Mouse (Mus musculus) induced T-regulatory cell, adult 2 months (primary cell): ENCODE results near the gene Ptpre.
"Not testable (repeated sequence)": the region's sequence is repeated elsewhere in the genome, so short reads cannot be mapped to it uniquely, and the experiment has no call there.

ENCODE experiments used
- DNase-seq: peaks from one replicate; pipeline ENCODE4 v3.0.0-alpha.2; 2012; ENCODE audit warnings: low read depth

The Ptpre gene

DNA sequence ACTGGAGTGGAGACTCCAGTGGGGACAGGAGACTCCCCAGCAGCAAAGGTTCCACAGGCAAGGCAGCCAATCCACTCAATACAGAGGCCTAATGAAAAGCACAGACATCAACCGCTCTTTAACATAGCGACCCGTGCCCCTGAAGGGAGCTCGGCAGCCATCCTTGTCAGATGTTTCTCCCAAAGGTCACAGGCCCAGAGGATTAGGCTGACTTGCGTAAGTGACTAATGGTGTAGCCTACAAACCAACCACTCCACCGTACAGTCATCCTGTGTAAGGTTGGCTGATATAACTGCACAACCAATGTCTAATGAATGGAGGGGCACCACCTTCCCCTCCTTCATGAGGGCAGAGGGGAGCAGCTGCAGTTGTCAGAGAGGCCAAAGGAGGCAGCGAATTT lies 152.1 kb downstream of the Ptpre start:
- no peak for DNase-seq

DNA sequence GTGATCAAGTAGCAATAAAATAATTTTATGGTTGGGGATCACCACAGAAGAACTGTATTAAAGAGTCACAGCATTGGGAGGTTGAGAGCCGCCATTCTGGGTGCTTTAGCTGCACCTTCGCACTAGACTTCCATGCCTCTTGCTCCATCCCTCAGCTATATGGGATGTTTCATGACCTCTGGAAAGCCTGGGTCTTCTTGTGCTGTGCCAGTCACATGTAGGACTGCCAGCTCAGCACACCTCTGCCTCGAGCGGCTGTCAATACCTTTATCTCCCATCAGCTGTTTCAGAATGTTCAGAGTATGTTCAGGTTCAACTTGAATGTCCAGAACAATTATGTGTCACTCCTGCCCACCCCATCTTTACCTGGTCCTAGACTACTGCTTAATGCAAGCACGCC lies 154.7 kb downstream of the Ptpre start:
- no peak for DNase-seq

DNA sequence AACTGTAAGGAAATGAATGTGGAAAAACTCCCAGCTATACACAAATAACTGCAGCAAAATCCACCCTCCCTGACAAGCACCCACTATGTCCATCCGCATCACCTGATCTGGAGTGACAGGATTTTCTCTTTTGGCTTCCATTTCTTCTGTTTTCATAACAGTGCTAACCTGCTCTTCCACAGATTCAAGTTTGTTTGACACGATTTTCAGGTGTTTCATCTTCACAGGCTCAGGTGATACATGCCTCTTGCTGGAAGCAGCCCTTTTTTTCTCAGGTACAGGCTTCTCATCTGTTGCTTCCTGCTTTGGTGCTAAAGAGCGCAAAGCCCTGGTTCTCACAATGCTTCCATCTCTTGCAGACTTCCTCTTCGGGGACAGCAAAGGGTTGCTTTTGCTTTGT lies 156.8 kb downstream of the Ptpre start:
- DNase-seq, result no peak

DNA sequence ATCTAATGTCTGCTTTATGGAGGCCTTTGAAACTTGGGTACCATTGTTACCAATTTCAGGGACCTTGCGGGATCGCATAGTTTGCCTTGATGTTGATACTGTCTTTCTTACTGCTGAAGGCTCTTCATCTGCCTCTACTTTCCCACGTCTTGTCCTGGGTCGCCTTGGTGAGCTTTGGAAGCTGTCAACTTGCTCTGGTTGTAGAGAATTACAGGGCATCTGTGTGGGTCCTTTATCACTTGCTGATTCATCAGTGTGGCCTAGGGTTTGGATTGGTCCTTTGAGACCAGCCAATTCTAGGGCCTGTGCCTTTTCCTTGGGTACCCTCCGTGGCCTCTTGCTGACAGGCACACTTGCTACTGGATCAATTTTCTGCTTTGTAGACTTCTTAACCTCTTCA lies 157.5 kb downstream of the Ptpre start:
- no peak for DNase-seq

DNA sequence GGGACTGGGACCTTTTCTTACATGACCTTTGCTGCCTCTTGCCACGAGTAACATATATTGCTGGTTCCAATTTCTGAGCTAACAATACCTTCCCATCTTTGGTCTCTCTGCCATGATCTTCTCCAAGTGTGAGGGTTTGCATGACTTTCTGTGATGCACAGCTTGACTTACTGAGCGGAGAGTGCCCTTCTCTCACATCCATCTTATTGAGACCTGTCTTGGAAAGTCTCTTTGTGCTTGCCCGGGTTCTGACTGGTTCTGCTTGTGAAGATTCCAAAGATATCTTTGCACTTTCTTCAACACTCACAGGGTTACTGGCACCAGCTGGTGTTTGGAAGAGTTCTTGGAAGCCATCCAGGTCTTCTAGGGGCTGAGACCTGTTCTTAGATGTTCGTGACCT lies 158.8 kb downstream of the Ptpre start:
- no peak for DNase-seq

DNA sequence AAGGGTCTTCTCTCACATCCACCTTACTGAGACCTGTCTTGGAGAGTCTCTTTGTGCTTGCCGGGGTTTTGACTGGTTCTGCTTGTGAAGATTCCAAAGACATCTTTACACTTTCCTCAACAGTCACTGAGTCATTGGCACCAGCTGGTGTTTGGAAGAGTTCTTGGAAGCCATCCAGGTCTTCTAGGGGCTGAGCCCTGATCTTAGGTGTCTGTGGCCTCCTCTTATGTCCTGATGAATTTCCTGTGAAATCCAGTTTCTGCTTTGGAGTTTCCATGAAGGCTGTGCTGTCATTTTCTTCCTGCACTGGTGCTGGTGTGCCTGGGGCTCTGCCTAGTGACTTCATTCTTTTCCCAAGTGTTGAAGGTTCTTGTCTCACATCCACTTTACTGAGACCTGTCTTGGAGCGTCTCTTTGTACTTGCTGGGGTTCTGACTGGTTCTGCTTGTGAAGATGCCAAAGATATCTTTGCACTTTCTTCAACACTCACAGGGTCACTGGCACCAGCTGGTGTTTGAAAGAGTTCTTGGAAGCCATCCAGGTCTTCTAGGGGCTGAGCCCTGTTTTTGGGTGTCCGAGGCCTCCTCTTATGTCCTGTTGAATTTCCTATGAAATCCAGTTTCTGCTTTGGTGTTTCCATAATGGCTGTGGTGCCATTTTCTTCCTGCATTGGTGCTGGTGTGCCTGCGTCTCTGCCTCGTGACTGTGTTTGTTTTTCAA lies 159.9 kb downstream of the Ptpre start:
- not testable (repeated sequence) for DNase-seq

DNA sequence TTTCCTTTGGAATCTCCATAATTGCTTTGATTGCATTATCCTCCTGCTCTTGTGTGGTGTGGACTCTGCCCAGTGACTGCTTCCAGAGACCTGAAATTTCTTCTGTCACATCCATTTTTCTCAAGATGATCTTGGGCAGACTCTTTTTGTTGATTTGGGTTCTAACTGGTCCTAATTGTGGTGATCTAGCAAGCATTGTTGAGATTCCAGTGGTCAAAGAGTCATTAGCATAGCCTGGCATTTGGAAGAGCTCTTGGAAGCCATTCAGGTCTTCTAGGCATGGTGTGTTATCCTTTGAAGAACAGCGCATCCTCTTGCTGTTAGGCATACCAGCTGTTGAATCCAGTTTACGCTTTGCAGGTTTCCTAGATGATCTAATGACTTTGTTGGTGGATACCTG lies 161.1 kb downstream of the Ptpre start:
- no peak for DNase-seq

DNA sequence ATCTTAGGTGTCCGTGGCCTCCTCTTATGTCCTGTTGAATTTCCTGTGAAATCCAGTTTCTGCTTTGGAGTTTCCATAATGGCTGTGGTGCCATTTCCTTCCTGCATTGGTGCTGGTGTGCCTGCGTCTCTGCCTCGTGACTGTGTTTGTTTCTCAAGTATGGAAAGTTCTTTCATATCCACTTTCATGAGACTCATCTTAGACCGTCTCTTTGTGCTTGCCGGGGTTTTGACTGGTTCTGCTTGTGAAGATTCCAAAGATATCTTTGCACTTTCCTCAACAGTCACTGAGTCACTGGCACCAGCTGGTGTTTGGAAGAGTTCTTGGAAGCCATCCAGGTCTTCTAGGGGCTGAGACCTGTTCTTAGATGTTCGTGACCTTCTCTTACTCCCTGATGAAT lies 162.1 kb downstream of the Ptpre start:
- not testable (repeated sequence) for DNase-seq

DNA sequence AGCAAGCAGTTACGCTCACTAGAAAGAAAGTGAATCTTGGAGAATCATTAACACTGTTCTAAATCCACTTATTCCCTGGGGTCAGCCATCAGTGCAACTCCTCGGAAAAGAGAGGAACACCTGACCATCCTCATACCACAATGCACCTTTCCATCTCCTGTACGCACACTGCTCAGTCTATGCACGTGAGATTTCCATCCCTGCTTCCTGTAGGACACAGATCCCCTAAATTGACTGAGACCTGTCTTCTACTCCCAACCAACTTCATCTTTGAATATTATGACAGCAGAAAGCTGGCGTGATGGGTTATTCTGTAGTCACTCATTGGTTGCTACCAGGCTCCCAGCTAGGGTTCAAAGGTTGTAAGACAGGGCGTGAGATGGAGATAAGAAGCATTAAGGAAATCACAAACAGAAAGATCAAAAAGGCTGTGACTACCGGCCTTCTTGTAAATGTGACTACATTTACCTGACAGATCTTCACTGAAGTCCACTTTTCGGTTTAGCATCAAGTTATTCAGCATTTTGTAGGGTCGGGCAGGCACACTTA lies 166.4 kb downstream of the Ptpre start:
- no peak for DNase-seq

DNA sequence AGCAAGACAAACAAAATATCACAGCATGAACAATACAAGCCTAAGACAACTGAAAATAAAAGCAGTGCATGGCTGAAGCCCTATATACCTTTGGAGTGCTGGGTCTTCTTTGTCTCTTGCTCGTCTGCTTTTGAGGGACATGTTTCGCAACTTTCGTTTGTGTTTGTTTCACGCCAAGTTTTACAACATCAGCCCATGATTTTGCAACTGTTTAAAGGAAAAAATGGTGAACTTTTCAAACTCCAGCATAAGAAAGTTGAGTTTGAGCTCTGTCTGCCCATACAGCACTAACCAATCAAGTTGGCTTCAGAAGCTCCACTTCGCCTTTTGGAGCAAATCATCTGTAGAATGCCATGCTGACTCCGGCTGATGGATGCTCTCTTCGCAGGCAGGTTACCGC lies 167.0 kb downstream of the Ptpre start:
- no peak for DNase-seq

DNA sequence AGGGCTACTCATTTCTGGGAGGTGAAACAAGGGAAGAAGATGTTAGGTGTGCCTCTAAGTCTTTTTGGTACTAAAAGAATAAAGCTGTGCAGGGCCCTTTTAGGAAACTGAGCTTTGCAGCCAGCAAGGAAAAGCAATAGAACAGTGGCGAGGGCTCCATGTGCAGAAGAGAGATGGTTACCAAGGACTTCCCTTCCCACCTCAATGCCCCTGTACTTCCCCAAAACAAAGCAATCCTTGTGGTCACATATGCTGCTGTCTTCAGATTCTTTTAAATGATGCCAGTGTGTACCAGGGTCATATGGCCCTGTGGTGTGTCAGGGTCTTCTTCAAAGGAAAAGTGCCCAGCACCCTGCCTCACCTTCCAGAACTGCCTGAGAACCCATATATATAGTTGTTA lies 167.8 kb downstream of the Ptpre start:
- DNase-seq, result no peak

DNA sequence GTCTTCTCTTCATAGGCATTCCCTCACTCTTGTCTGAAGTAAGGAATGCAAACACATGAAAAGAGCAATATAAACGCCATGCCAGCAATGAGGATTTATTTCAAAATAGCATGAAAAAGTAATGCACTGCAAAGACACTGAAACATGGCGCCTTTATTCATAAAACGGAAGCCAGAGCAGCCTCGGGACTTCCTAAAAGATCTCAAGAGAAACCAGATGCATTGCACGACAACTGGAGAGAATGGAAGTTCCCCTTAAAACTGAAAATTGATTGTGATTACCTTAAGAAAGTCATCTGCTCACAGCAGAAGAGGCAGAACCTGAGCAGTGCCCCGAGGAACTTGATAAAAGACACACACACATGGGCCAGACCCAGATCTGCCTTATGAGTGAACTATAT lies 168.5 kb downstream of the Ptpre start:
- no peak for DNase-seq

DNA sequence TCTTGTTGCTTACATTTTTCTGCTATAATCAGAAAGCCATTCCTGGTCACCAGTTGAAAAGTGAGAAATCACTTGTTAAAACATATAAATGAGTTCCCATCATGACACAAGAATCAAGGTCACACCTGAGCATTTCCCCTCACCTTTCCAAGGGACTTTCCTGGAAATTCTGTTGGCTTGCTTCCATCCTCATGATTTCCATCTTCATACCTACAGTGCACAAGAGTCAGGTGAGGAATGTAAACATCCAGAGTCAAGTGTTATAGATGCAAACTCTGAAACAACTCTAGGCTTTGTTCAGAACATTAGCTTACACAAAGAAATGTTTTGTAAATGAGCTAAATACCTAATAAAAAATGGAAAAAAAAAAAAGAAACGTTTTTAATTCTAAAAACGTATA lies 173.4 kb downstream of the Ptpre start:
- no peak for DNase-seq

DNA sequence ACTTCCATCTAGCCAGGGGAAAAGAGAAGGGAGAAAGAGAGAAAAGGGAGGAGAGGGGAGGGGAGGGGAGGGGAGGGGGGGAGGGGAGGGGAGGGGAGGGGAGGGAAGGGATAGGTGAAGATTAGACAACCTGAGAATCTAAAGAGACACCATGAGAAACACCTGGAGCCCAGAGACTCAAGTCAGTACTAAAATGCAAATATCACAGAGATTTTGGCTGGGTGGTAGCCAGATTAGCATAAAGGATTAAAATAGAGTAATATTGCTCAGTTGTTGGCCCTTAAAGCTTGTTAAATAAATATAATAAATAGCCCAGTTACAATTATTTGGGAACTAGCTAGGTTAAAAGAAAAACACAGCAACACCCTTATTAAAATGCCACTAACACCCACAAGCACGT lies 175.3 kb downstream of the Ptpre start:
- no peak for DNase-seq

DNA sequence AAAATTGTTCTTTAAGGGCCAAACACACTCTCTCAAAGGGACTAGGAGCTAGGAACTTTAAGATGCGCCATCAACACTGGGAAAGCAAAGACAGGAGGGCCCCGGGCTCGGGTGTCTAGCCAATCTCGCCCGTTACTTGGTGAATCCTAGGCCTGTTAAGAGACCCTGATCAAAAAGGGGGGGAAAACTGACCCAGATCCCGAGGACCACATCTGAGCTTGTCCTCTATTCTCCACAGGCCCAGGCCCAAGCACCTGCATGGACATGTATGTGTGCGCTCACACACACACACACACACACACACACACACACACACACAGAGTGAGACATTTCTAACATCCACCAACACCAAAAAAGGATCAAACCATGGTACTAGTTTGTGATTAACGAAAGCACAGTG lies 176.0 kb downstream of the Ptpre start:
- no peak for DNase-seq

DNA sequence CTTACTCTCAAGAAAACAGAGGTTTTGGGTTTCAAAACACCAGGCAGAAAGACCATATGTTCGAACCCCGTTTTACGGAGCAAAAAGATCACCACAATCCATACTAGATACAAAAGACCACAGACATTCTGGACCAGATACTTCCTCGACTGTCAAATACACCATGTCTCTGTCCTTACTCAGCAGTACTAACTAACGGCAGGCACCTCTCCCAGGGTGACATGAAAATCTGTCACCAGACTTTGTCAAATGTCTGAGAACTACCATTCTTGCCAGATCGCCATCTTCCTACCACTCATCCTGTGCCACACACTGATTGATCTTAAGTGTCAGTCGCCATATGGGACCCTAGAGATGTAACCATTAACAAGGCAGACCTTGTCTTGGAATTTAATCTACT lies 177.9 kb downstream of the Ptpre start:
- DNase-seq, result peak; percentile 50

DNA sequence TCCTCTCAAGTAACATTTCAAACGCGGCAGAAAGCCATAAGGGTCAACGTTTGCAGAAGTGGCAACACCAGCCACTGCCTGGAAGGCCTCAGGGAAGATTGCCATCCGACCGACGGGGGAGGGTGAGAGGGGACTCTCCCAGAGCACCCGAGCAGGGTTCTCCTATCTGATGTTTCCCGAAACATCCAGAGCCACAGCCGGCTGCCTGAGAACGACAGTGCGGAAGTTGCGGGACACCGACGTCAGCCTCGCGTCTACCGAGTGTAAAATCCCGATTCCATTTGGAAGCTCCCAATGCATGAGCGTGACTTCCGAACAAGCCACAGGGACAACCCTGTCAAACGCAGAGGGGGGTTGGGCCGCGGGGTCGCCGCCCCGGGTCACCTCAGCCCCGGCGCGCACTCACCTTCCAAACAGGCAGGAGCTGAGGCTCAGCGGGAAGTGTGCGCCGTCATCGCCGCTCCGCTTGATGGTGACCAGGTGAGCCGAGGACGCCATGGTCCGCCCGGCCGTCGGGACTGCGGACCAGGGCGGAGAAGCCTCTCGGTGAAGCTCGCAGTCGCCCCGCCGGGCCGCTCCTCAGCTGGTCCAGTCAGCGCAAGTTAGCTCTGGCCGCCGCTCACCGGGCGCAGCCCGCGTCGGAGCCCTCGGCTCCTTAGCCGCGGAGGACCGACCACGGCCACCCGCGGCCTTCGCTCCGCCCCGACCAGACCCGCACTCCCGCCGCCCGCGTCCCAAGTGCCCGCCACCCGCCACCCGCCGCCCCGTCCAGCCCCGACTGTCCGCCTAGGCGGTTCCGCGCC lies 178.6 kb downstream of the Ptpre start, which contains the start of gene Mki67:
TSS of gene Mki67 (minus strand) at position 720 of the 803 bp plus-strand sequence.
- peak; percentile 70 for DNase-seq

DNA sequence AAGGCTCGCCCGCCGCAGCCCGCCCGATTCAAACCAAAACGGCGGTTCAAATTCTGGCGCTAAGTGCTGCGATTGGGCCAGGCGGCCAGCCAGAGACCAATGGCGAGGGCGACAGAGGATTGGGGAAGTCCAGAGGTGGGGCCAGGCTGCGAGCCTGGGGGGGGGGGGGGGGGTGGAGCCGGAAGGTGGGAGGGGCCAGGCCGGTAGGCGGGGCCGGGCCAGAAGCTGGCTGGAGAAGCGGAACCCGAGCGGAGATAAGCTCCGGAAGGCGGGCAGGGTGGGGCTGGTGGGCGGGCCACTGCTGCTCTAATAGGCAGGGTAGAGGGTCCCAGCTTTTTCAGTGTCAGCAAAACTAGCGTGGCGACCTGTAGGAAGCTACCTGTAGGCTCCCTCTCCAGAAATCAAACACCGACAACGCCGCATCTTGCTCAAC lies 179.2 kb downstream of the Ptpre start:
- DNase-seq, result peak; percentile 96

DNA sequence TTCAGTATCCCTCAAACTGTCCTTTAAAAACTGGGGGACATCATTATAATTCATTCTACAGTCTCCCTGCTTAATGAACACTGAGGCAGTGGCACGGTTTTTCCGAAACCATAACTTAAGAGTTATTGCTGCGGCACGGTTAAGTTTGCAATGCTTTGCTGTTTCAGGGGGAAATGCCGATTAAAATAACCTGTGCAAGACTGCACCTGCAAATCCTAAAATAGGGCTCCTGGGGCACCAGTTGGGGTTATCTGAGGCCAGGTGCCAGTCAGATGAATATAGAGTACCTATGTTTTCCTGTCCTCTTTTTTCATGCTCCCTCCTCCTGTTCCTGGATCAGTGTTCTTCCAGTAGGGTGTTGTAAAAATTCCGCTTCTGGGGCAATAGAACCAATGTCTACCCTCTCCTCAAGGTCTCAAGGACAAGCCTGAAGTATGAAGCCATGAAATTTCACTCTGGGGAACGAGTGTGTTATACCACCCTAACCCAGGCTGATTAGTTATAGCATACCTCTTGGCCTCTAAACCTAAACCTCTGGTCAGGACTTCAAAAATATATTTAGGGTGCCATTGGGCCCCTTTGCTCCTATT lies 179.8 kb downstream of the Ptpre start:
- DNase-seq, result peak; percentile 33

DNA sequence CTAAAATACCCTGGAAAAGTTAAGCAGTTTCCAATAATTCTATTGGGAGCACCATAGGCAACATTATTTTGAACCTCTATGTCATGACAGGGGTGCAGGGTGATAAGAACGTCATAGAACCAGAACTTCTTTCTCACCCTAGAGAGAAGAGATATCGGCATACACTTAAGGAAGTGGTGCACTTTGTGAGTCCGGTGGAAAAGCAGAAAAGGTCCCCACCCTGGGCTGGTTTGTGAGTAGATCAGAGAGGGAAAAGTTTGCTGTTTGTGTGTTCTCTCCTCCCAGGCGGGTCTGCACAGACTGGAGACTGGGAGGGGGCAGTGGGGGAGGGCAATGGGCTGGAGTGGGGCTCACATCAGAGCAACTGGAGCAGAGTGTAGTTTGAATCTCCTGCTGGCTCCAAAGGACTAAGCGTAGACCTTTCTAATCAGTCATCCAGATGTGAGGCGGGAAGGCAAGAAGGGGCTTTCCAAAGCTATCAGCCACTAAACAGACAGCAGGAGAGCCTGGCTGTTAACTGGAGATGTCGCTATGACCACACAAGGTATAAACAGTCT lies 184.2 kb downstream of the Ptpre start:
- no peak for DNase-seq

DNA sequence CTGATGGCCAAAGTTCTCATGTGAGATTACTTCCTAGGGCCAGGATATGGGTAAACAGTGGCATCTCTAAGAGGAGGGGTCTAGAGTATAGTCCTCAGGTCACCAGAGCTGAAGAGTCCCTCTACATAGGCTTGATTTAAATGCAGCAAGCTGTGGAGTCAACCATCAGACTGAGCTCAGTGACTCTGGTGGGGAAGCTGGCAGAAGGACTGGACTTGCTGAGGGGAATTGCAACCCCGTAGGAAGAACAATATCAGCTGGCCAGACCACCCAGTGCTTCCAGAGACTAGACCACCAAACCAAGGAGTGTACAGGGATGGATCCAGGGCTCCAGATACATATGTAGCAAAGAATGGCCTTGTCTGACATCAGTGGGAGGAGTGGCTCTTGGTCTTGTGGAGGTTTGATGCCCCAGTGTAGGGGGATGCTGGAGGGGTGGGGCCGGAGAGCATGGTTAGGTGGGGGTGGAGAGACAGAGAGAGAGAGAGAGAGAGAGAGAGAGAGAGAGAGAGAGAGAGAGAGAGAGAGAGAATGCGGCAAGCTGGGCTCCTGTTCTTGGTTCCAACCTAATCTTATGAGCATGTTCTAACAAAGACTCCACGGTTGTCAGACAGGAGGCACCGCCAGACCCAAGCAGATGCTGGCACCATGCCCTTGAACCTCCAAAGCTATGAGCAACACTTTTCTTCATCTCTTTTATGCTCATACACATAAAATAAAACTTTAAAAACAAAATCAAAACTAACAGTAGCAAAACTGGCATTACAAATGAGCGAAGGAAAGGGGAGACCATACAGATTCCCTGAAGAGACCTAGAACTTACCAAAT lies 184.9 kb downstream of the Ptpre start:
- DNase-seq, result peak; percentile 3
